8 mouse cellular contexts compared by ENCODE assay signal in the genomic region with DNA sequence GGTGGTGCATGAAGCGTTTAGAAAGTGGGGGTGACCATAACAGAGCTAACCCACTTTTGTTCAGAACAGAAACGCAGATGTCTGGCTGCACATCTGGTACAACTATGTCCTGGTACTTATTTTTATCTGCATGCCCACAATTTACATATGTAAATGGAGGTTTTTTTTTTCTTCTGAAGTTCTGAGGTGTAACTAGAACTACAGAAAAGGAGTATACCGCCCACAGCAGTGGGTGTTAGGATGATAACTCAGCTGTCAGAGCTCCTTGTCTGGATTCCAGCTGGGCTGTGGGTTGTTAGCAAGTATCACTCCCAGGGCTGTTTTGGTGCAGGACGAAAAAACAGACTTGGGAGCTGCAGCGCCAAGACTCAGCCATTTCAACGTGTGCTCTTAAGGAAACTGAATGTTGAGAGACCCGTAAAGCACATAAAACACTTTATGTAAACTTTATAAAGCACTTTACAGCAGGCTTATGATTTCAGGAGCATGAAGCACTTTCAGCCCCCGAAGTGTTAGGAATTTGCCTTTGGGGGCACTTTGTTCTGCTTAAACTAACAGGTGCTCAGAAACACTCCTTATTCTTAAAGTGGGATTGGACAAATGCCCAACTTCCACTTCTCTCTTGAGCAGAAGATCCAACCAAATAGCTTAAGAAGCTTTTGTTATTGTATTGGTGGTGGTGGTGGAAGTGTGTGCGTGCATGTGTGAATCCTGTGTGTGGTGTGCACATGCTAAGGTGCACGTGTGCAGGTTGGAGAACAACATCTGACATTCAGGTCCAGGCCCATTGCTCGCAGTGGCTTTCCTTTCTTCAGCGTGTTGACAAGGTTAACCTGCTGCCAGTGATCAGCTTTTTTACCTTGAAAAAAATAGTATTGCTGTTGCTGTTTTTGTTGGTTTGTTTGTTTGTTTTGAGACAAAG. TPM values are rescaled to one million over a fixed set of nuclear protein-coding genes. Genes with fewer than 3 reads are reported as not detected.
DNase-seq lines count a peak whose midpoint lies in the region; ATAC-seq and TF ChIP-seq lines count a peak whose summit lies in the region.

No protein-coding gene starts in this region.

- no peak for TF ChIP-seq CTCF in kidney, adult 2 months (conservative IDR thresholded peaks at IDR 0.05; ENCODE audit: insufficient read depth, insufficient read length, low read depth, low read length)

- ATAC-seq in heart, embryonic 13.5 days (ENCODE audit: extremely low read depth, insufficient number of reproducible peaks, low FRiP score, low TSS enrichment), result no peak
- ATAC-seq in activated CD4-positive, CD25-positive, alpha-beta regulatory T cell, adult 4 months, result peak; percentile 11

- H3K4me2 ChIP-seq in heart, embryonic 13.5 days, result no peak overlapping the region

- H3K4me1 ChIP-seq in heart, embryonic 13.5 days, result peaks cover 24% of the 10 kb centered on the region
- H3K4me1 ChIP-seq in heart, embryonic 10.5 days, result peaks cover 38% of the 10 kb centered on the region
- H3K4me1 ChIP-seq in kidney, adult 2 months (ENCODE audit: control insufficient read depth, insufficient read depth, low read length), result peaks cover 7% of the 10 kb centered on the region; the same call in 1 of the 2 replicates

- TF ChIP-seq POLR2A in kidney, adult 2 months (IDR thresholded peaks at IDR 0.05; ENCODE audit: low read depth, low read length), result no peak

- H3K9me3 ChIP-seq in heart, embryonic 13.5 days, result no peaks in the 10 kb centered on the region
- no peaks in the 10 kb centered on the region for H3K9me3 ChIP-seq in heart, embryonic 10.5 days

- 0 out of 2 replicates have a peak overlapping the region, but pooled peaks have one; percentile 11 for H3K9ac ChIP-seq in heart, embryonic 13.5 days

- no peak for DNase-seq in heart, adult 8-10 months (ENCODE audit: low spot score)
- peak; percentile 82 to 89 for DNase-seq in left cerebral cortex, adult 9 months (ENCODE audit: low spot score in 2 of 2)
- DNase-seq in right cerebral cortex, postnatal 25 days, result peak; percentile 76
- DNase-seq in heart, embryonic 10.5 days (ENCODE audit: low spot score), result no peak
- no peak for DNase-seq in adrenal gland, adult 18-20 months (ENCODE audit: low spot score in 2 of 2)
- DNase-seq in kidney, adult 2 months, result no peak

- H3K4me3 ChIP-seq in heart, embryonic 13.5 days, result no peak overlapping the region
- no peak overlapping the region for H3K4me3 ChIP-seq in heart, embryonic 10.5 days
- no peak overlapping the region for H3K4me3 ChIP-seq in kidney, adult 2 months (ENCODE audit: insufficient read depth, low read depth, low read length)

- H3K27me3 ChIP-seq in heart, embryonic 13.5 days (replicated peaks), result no peaks in the 10 kb centered on the region
- H3K27me3 ChIP-seq in heart, embryonic 10.5 days (ENCODE audit: insufficient read depth, poor library complexity, severe bottlenecking), result no peaks in the 10 kb centered on the region
- H3K27me3 ChIP-seq in kidney, adult 2 months (replicated peaks; ENCODE audit: control insufficient read depth, insufficient read depth, low read length), result no peaks in the 10 kb centered on the region

- H3K27ac ChIP-seq in heart, embryonic 13.5 days (replicated peaks), result no peak overlapping the region
- no peak overlapping the region for H3K27ac ChIP-seq in heart, embryonic 10.5 days
- H3K27ac ChIP-seq in kidney, adult 2 months (ENCODE audit: insufficient read depth, low read depth, low read length), result no peak overlapping the region

- H3K36me3 ChIP-seq in heart, embryonic 13.5 days, result no peaks in the 10 kb centered on the region
- no peaks in the 10 kb centered on the region for H3K36me3 ChIP-seq in heart, embryonic 10.5 days
- H3K36me3 ChIP-seq in kidney, adult 2 months (ENCODE audit: control insufficient read depth, insufficient read depth, low read length), result no peaks in the 10 kb centered on the region

- 61% methylated on average over 12 of the region's 12 CpGs for WGBS in heart, embryonic 13.5 days
- 68% methylated on average over 12 of the region's 12 CpGs for WGBS in heart, embryonic 10.5 days
- WGBS in kidney, adult 2 months, result 66% methylated on average over 12 of the region's 12 CpGs

RNA-seq across cellular contexts. Expression of a gene that starts 28.5 kb away (rescaled TPM):
- polyA plus RNA-seq in heart, embryonic 13.5 days (2015; fragmentation: Nextera tagmentation; extraction: Ambion mirVana), result 9.4 and 10.4 TPM in 2 replicates
- 10 to 100 TPM; 10.2 to 11.8 (median 11.0) TPM for total RNA-seq in heart, adult 8-10 months (2022)
- polyA plus RNA-seq in activated CD4-positive, CD25-positive, alpha-beta regulatory T cell, adult 4 months (2017; shearing (Covaris generic)), result 10 to 100 TPM in 1 of 2 experiments, 1 to 10 TPM in 1; 9.2 to 10.6 TPM
- 14.7 and 15.4 TPM in 2 replicates for polyA plus RNA-seq in heart, embryonic 10.5 days (2016; fragmentation: Nextera tagmentation; extraction: Ambion mirVana)
- total RNA-seq in adrenal gland, adult 18-20 months (2021), result 10 to 100 TPM; 42.0 to 63.8 TPM
- 10.4 and 11.1 TPM in 2 replicates for polyA plus RNA-seq in kidney, adult 2 months (2012; rRNA removed)

Comparison
In these comparisons a context has a peak if more than half of its experiments do, and no peak if none do; other contexts are left out.
1. DNase-seq: peak in left cerebral cortex, adult 9 months (2 of 2) and right cerebral cortex, postnatal 25 days (single experiment); none in heart, adult 8-10 months (single experiment), heart, embryonic 10.5 days (single experiment), adrenal gland, adult 18-20 months (0 of 2) and kidney, adult 2 months (single experiment).